Mouse (Mus musculus): ENCODE measurements around the gene Dgcr2. TPM values are rescaled to one million over a fixed set of nuclear protein-coding genes. Genes with fewer than 3 reads are reported as not detected.

Gene Dgcr2
- polyA plus RNA-seq, 1 experiment from 2014 or later: 96.7 TPM

- Histone ChIP-seq H3K27ac (no peak overlapping the region), H3K4me1 (peaks cover 53% of the 10 kb centered on the region), H3K36me3 (no peaks in the 10 kb centered on the region), H3K9ac (peak overlapping the region; percentile 13; the same call in 1 of the 2 replicates), H3K27me3 (replicated peaks) (peaks cover 91% of the 10 kb centered on the region), H3K4me2 (replicated peaks) (peak overlapping the region; percentile 58), H3K9me3 (no peaks in the 10 kb centered on the region), H3K4me3 (peak overlapping the region; percentile 27)
- 2% methylated on average over 83 of the region's 83 CpGs for WGBS
- no peak for ATAC-seq (ENCODE audit: low FRiP score, low read depth)
Observed at GRCm38 (mm10) chr16:17802839-17803674, 95.3 kb downstream of the Dgcr2 start.

- H3K4me1 ChIP-seq: peaks cover 54% of the 10 kb centered on the region
- H3K4me2 ChIP-seq (replicated peaks): peak overlapping the region; percentile 58
- H3K27ac ChIP-seq: no peak overlapping the region
- 0 out of 2 replicates have a peak overlapping the region, but pooled peaks have one; percentile 13 for H3K9ac ChIP-seq
- no peaks in the 10 kb centered on the region for H3K9me3 ChIP-seq
- H3K36me3 ChIP-seq: no peaks in the 10 kb centered on the region
- H3K27me3 ChIP-seq (replicated peaks): peaks cover 97% of the 10 kb centered on the region
- 5% methylated on average over 18 of the region's 18 CpGs for WGBS
- peak overlapping the region; percentile 27; the same call in 1 of the 2 replicates for H3K4me3 ChIP-seq
- no peak for ATAC-seq (ENCODE audit: low FRiP score, low read depth)
Observed at GRCm38 (mm10) chr16:17802456-17802838, 95.9 kb downstream of the Dgcr2 start.

- Histone ChIP-seq H3K9ac (no peak overlapping the region), H3K4me1 (peaks cover 57% of the 10 kb centered on the region), H3K27ac (no peak overlapping the region), H3K9me3 (no peaks in the 10 kb centered on the region), H3K36me3 (no peaks in the 10 kb centered on the region), H3K4me3 (no peak overlapping the region), H3K27me3 (replicated peaks) (peaks cover 99% of the 10 kb centered on the region), H3K4me2 (replicated peaks) (peak overlapping the region; percentile 58)
- WGBS: 3% methylated on average over 7 of the region's 7 CpGs
- ATAC-seq (ENCODE audit: low FRiP score, low read depth): no peak
Observed at GRCm38 (mm10) chr16:17801777-17802455, 96.4 kb downstream of the Dgcr2 start.

GRCm38 (mm10) chr16:17799584-17799983 lies 98.8 kb downstream of the Dgcr2 start:
- H3K4me2 ChIP-seq (replicated peaks): peak overlapping the region; percentile 74; the same call in 1 of the 2 replicates
- H3K27ac ChIP-seq: no peak overlapping the region
- no peak overlapping the region; the same call in 1 of the 2 replicates for H3K4me3 ChIP-seq
- no peak for ATAC-seq (ENCODE audit: low FRiP score, low read depth)
- H3K4me1 ChIP-seq: peaks cover 46% of the 10 kb centered on the region
- H3K27me3 ChIP-seq (replicated peaks): peaks cover 96% of the 10 kb centered on the region
- no peaks in the 10 kb centered on the region for H3K9me3 ChIP-seq
- no peaks in the 10 kb centered on the region for H3K36me3 ChIP-seq
- no peak overlapping the region for H3K9ac ChIP-seq

GRCm38 (mm10) chr16:17798321-17799180 lies 99.8 kb downstream of the Dgcr2 start:
- Histone ChIP-seq H3K4me2 (replicated peaks) (peak overlapping the region; percentile 74), H3K36me3 (0 out of 2 replicates have a peak, but pooled peaks cover 3% of the 10 kb centered on the region), H3K27me3 (replicated peaks) (peaks cover 92% of the 10 kb centered on the region), H3K4me3 (peak overlapping the region; percentile 53), H3K27ac (no peak overlapping the region), H3K9ac (peak overlapping the region; percentile 70), H3K4me1 (peaks cover 38% of the 10 kb centered on the region), H3K9me3 (no peaks in the 10 kb centered on the region)
- no peak for ATAC-seq (ENCODE audit: low FRiP score, low read depth)
- WGBS: 2% methylated on average over 43 of the region's 45 CpGs

GRCm38 (mm10) chr16:17797812-17798311 lies 100.5 kb downstream of the Dgcr2 start:
- H3K36me3 ChIP-seq: peaks cover 9% of the 10 kb centered on the region
- 3% methylated on average over 29 of the region's 29 CpGs for WGBS
- H3K9me3 ChIP-seq: no peaks in the 10 kb centered on the region
- peak overlapping the region; percentile 70 for H3K9ac ChIP-seq
- H3K27me3 ChIP-seq (replicated peaks): peaks cover 85% of the 10 kb centered on the region
- no peak overlapping the region for H3K27ac ChIP-seq
- no peak; the same call in 1 of the 2 replicates for ATAC-seq (ENCODE audit: low FRiP score, low read depth)
- peak overlapping the region; percentile 53 for H3K4me3 ChIP-seq
- H3K4me2 ChIP-seq (replicated peaks): peak overlapping the region; percentile 74
- H3K4me1 ChIP-seq: peaks cover 31% of the 10 kb centered on the region

GRCm38 (mm10) chr16:17796971-17797811 lies 101.2 kb downstream of the Dgcr2 start, which contains the start of gene Scarf2:
Gene Scarf2, plus strand, starts transcription at chr16:17797282.
- Histone ChIP-seq H3K36me3 (peaks cover 16% of the 10 kb centered on the region), H3K4me2 (replicated peaks) (peak within 1 kb of the TSS; percentile 74), H3K9me3 (no peaks in the 10 kb centered on the region), H3K4me3 (peak within 1 kb of the TSS; percentile 53), H3K27ac (no peak within 1 kb of the TSS), H3K27me3 (replicated peaks) (peaks cover 79% of the 10 kb centered on the region), H3K4me1 (peaks cover 24% of the 10 kb centered on the region), H3K9ac (peak within 1 kb of the TSS; percentile 70)
- 1% methylated on average over 80 of the region's 81 CpGs for WGBS
- ATAC-seq (ENCODE audit: low FRiP score, low read depth): peak; percentile 10; the same call in 1 of the 2 replicates

- ATAC-seq (ENCODE audit: low FRiP score, low read depth): no peak
- H3K4me3 ChIP-seq: peak overlapping the region; percentile 53; the same call in 1 of the 2 replicates
- H3K4me1 ChIP-seq: peaks cover 20% of the 10 kb centered on the region
- peaks cover 72% of the 10 kb centered on the region for H3K27me3 ChIP-seq (replicated peaks)
- H3K9me3 ChIP-seq: no peaks in the 10 kb centered on the region
- no peak overlapping the region for H3K27ac ChIP-seq
- H3K9ac ChIP-seq: peak overlapping the region; percentile 70
- peaks cover 23% of the 10 kb centered on the region for H3K36me3 ChIP-seq
- peak overlapping the region; percentile 74 for H3K4me2 ChIP-seq (replicated peaks)
Observed at GRCm38 (mm10) chr16:17796519-17796918, 101.8 kb downstream of the Dgcr2 start.

GRCm38 (mm10) chr16:17795643-17796042 lies 102.7 kb downstream of the Dgcr2 start:
- Histone ChIP-seq H3K27me3 (replicated peaks) (peaks cover 63% of the 10 kb centered on the region), H3K27ac (no peak overlapping the region), H3K9me3 (no peaks in the 10 kb centered on the region), H3K9ac (no peak overlapping the region), H3K4me1 (peaks cover 20% of the 10 kb centered on the region), H3K4me2 (replicated peaks) (no peak overlapping the region), H3K36me3 (peaks cover 30% of the 10 kb centered on the region), H3K4me3 (no peak overlapping the region)
- no peak for ATAC-seq (ENCODE audit: low FRiP score, low read depth)
- 67% methylated on average over 5 of the region's 5 CpGs for WGBS

- Histone ChIP-seq H3K9ac (no peak overlapping the region), H3K9me3 (no peaks in the 10 kb centered on the region), H3K27ac (no peak overlapping the region), H3K4me1 (peaks cover 20% of the 10 kb centered on the region), H3K4me3 (no peak overlapping the region), H3K27me3 (replicated peaks) (peaks cover 47% of the 10 kb centered on the region), H3K4me2 (replicated peaks) (no peak overlapping the region), H3K36me3 (peaks cover 35% of the 10 kb centered on the region)
- WGBS: 88% methylated on average over 4 of the region's 4 CpGs
- ATAC-seq (ENCODE audit: low FRiP score, low read depth): no peak
Observed at GRCm38 (mm10) chr16:17794047-17794446, 104.3 kb downstream of the Dgcr2 start.

GRCm38 (mm10) chr16:17792728-17793127 lies 105.6 kb downstream of the Dgcr2 start:
- no peaks in the 10 kb centered on the region for H3K9me3 ChIP-seq
- H3K27me3 ChIP-seq (replicated peaks): peaks cover 34% of the 10 kb centered on the region
- H3K9ac ChIP-seq: no peak overlapping the region
- peaks cover 46% of the 10 kb centered on the region for H3K36me3 ChIP-seq
- H3K4me1 ChIP-seq: peaks cover 12% of the 10 kb centered on the region
- ATAC-seq (ENCODE audit: low FRiP score, low read depth): no peak
- no peak overlapping the region for H3K4me2 ChIP-seq (replicated peaks)
- H3K4me3 ChIP-seq: no peak overlapping the region
- WGBS: 43% methylated on average over 3 of the region's 3 CpGs
- H3K27ac ChIP-seq: no peak overlapping the region
